Mouse (Mus musculus) stomach, postnatal 0 days (tissue): ENCODE results near the gene Tnfsf4.

Source experiments
- CTCF ChIP-seq: IDR thresholded peaks from 2 replicates; pipeline ENCODE4 v1.5.1; 2016; ENCODE audit warnings: antibody characterized with exemption, low read depth, mild to moderate bottlenecking, moderate library complexity
- EP300 ChIP-seq: optimal IDR thresholded peaks from 2 replicates; pipeline ENCODE3; 2016; ENCODE audit warnings: antibody characterized with exemption

- TF ChIP-seq CTCF, result peak; percentile 56
- peak; percentile 83 for TF ChIP-seq EP300
Observed at GRCm38 (mm10) chr1:161444858-161445257, 49.6 kb downstream of the Tnfsf4 start.
